Mouse (Mus musculus): ENCODE data around the gene Brat1.
"Not testable (repeated sequence)": the region's sequence is repeated elsewhere in the genome, so short reads cannot be mapped to it uniquely, and the experiment has no call there.

- not testable (repeated sequence) for TF ChIP-seq CTCF (IDR thresholded peaks at IDR 0.05; ENCODE audit: extremely low read depth, insufficient read length, insufficient replicate concordance, low read depth, low read length); POLR2A (IDR thresholded peaks at IDR 0.05; ENCODE audit: low read depth, low read length)
Observed at GRCm38 (mm10) chr5:140672603-140673002, 32.2 kb upstream of the Brat1 start.
